Mouse (Mus musculus): ENCODE data around the gene Tmem191c. TPM values are rescaled to one million over a fixed set of nuclear protein-coding genes. Genes with fewer than 3 reads are reported as not detected.
A peak's percentile ranks its signal among the peaks of the same experiment; 100 is the strongest.

The Tmem191c gene
- polyA plus RNA-seq, 1 experiment from 2014 or later, result 17.7 TPM

- ATAC-seq (replicated peaks; ENCODE audit: low FRiP score), result no peak
- peaks cover 52% of the 10 kb centered on the region for H3K4me1 ChIP-seq
- H3K9me3 ChIP-seq (replicated peaks), result no peaks in the 10 kb centered on the region
- H3K36me3 ChIP-seq, result no peaks in the 10 kb centered on the region
- H3K4me2 ChIP-seq, result no peak overlapping the region
- H3K4me3 ChIP-seq (replicated peaks), result no peak overlapping the region
- no peaks in the 10 kb centered on the region for H3K27me3 ChIP-seq
- no peak overlapping the region for H3K9ac ChIP-seq
- WGBS, result 74% methylated on average over 4 of the region's 4 CpGs
- no peak overlapping the region for H3K27ac ChIP-seq
Observed at GRCm38 (mm10) chr16:17247727-17248126, 28.1 kb upstream of the Tmem191c start.

GRCm38 (mm10) chr16:17249135-17249534, 26.7 kb upstream of the Tmem191c start:
- peaks cover 54% of the 10 kb centered on the region for H3K4me1 ChIP-seq
- 35% methylated on average over 6 of the region's 6 CpGs for whole genome bisulfite sequencing
- no peak overlapping the region for H3K4me3 ChIP-seq (replicated peaks)
- H3K36me3 ChIP-seq, result no peaks in the 10 kb centered on the region
- H3K9me3 ChIP-seq (replicated peaks), result no peaks in the 10 kb centered on the region
- peak overlapping the region; percentile 35; the same call in 1 of the 2 replicates for H3K27ac ChIP-seq
- no peaks in the 10 kb centered on the region for H3K27me3 ChIP-seq
- no peak overlapping the region for H3K4me2 ChIP-seq
- no peak for ATAC-seq (replicated peaks; ENCODE audit: low FRiP score)
- no peak overlapping the region for H3K9ac ChIP-seq

DNA sequence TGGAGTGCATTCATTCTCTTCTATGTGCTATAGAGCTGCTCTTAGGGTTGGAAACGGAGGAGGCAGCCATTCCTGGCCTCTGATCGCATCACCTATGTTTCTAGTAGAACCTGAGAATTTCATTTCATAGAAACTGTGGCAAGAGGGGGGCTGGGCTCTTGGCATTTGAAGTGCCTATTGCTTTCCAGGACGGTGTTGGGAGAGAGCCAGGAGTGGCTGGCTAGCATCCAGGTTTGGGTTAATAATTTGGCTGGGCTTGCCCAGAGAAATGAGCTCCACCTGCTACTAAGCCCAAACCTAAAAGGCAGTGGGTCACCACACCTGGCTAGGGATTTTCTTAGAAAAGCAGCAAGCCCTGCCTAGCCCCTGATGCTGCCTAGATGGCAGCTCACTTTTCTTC, 24.3 kb upstream of the Tmem191c start:
- peaks cover 54% of the 10 kb centered on the region for H3K4me1 ChIP-seq
- H3K4me3 ChIP-seq (replicated peaks), result no peak overlapping the region
- no peak overlapping the region for H3K4me2 ChIP-seq
- peaks cover 8% of the 10 kb centered on the region; the same call in 1 of the 2 replicates for H3K36me3 ChIP-seq
- peak overlapping the region; percentile 71 for H3K27ac ChIP-seq
- H3K27me3 ChIP-seq, result no peaks in the 10 kb centered on the region
- WGBS, result 54% methylated on average over 3 of the region's 3 CpGs
- no peak overlapping the region for H3K9ac ChIP-seq
- H3K9me3 ChIP-seq (replicated peaks), result no peaks in the 10 kb centered on the region
- ATAC-seq (replicated peaks; ENCODE audit: low FRiP score), result peak; percentile 38; the same call in 1 of the 2 replicates

- peaks cover 12% of the 10 kb centered on the region for H3K36me3 ChIP-seq
- H3K9me3 ChIP-seq (replicated peaks), result no peaks in the 10 kb centered on the region
- no peak overlapping the region for H3K4me2 ChIP-seq
- WGBS, result 62% methylated on average over 3 of the region's 3 CpGs
- H3K4me1 ChIP-seq, result peaks cover 58% of the 10 kb centered on the region
- ATAC-seq (replicated peaks; ENCODE audit: low FRiP score), result peak; percentile 50; the same call in 1 of the 2 replicates
- no peaks in the 10 kb centered on the region for H3K27me3 ChIP-seq
- no peak overlapping the region for H3K9ac ChIP-seq
- H3K27ac ChIP-seq, result peak overlapping the region; percentile 45
- H3K4me3 ChIP-seq (replicated peaks), result no peak overlapping the region
Observed at GRCm38 (mm10) chr16:17252086-17252726, 23.7 kb upstream of the Tmem191c start.

- Histone ChIP-seq H3K27ac (0 out of 2 replicates have a peak overlapping the region, but pooled peaks have one; percentile 45), H3K9ac (no peak overlapping the region), H3K4me1 (peaks cover 55% of the 10 kb centered on the region), H3K9me3 (replicated peaks) (no peaks in the 10 kb centered on the region), H3K4me2 (no peak overlapping the region), H3K27me3 (no peaks in the 10 kb centered on the region), H3K4me3 (replicated peaks) (no peak overlapping the region), H3K36me3 (peaks cover 19% of the 10 kb centered on the region)
- 66% methylated on average over 7 of the region's 7 CpGs for WGBS
- no peak for ATAC-seq (replicated peaks; ENCODE audit: low FRiP score)
Observed at GRCm38 (mm10) chr16:17252841-17253240, 23.0 kb upstream of the Tmem191c start.

DNA sequence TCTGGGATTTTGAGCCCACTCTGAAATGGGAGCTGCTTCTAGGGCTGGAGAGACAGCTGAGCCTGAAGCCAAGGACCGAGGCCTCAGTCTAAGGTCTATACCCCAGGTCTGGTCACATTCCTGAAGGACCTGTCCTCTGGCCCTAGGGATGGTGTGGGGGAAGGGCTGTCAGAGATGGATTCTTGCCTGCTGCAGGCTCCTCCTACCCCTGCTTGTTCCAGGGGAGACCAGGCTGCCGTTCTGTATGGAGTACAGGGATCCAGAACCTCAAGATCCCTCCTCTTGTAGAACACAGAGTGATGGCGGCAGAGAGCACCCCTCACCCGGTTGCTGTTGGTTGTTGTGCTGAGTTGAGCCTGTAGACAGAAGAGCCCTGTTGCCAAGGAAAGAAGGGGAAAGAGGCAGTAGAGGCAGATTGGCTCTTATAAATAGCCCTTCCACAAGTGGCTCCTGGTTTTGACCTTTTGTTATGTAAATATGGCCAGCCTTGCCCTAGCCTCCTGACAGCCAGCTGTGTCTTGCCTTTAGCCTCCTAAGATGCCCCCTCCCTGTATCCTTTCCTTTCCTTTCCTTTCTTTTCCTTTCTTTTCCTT, 21.8 kb upstream of the Tmem191c start:
- WGBS, result 36% methylated on average over 4 of the region's 4 CpGs
- Histone ChIP-seq H3K4me1 (peaks cover 46% of the 10 kb centered on the region), H3K9ac (no peak overlapping the region), H3K27ac (no peak overlapping the region), H3K9me3 (replicated peaks) (no peaks in the 10 kb centered on the region), H3K4me2 (no peak overlapping the region), H3K27me3 (no peaks in the 10 kb centered on the region), H3K36me3 (peaks cover 31% of the 10 kb centered on the region), H3K4me3 (replicated peaks) (no peak overlapping the region)
- ATAC-seq (replicated peaks; ENCODE audit: low FRiP score), result no peak

DNA sequence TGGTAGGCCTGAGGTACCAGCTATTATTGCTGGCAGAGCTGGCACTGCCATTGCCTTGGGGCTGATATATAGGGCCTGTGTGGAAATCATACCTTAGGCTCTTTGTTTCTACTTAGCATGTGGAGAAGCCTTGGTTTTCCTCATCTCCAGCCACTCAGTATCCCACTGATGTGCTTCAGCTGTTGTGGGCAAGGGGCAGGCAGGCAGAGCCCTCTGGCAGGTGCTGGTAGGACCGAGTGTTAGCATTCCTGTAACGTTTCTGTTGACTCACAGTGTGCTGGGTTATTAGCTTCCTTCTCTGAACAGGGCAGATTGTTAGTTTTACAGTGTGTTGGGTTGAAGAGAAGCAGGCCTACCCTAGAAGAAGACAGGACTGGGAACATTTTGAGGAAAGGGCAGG, 20.6 kb upstream of the Tmem191c start:
- Histone ChIP-seq H3K27ac (no peak overlapping the region), H3K9me3 (replicated peaks) (no peaks in the 10 kb centered on the region), H3K27me3 (no peaks in the 10 kb centered on the region), H3K4me3 (replicated peaks) (no peak overlapping the region), H3K4me1 (peaks cover 36% of the 10 kb centered on the region), H3K36me3 (peaks cover 42% of the 10 kb centered on the region), H3K9ac (no peak overlapping the region), H3K4me2 (no peak overlapping the region)
- 72% methylated on average over 2 of the region's 2 CpGs for WGBS
- no peak for ATAC-seq (replicated peaks; ENCODE audit: low FRiP score)

DNA sequence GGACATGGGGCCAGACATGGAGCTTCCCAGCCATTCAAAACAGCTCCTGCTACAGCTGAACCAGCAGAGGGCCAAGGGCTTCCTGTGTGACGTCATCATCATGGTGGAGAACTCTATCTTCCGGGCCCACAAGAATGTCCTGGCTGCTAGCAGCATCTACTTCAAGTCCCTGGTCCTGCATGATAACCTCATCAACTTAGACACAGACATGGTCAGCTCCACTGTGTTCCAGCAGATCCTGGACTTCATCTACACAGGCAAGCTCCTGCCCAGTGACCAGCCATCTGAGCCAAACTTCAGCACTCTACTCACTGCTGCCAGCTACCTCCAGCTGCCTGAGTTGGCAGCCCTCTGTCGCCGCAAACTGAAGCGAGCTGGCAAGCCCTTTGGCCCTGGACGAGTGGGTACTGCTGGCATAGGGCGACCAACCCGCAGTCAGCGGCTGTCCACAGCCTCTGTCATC, 18.5 kb upstream of the Tmem191c start:
- H3K4me1 ChIP-seq, result peaks cover 23% of the 10 kb centered on the region
- 90% methylated on average over 9 of the region's 9 CpGs for WGBS
- no peak overlapping the region for H3K9ac ChIP-seq
- peaks cover 52% of the 10 kb centered on the region for H3K36me3 ChIP-seq
- no peak overlapping the region for H3K4me3 ChIP-seq (replicated peaks)
- ATAC-seq (replicated peaks; ENCODE audit: low FRiP score), result no peak
- H3K27ac ChIP-seq, result no peak overlapping the region
- H3K4me2 ChIP-seq, result no peak overlapping the region
- H3K9me3 ChIP-seq (replicated peaks), result no peaks in the 10 kb centered on the region
- H3K27me3 ChIP-seq, result no peaks in the 10 kb centered on the region

GRCm38 (mm10) chr16:17258917-17259316, 17.0 kb upstream of the Tmem191c start:
- Histone ChIP-seq H3K27me3 (no peaks in the 10 kb centered on the region), H3K4me2 (no peak overlapping the region), H3K4me3 (replicated peaks) (no peak overlapping the region), H3K9me3 (replicated peaks) (no peaks in the 10 kb centered on the region), H3K36me3 (peaks cover 52% of the 10 kb centered on the region), H3K9ac (no peak overlapping the region), H3K4me1 (peaks cover 9% of the 10 kb centered on the region), H3K27ac (no peak overlapping the region)
- no peak for ATAC-seq (replicated peaks; ENCODE audit: low FRiP score)
- 91% methylated on average over 12 of the region's 12 CpGs for WGBS

DNA sequence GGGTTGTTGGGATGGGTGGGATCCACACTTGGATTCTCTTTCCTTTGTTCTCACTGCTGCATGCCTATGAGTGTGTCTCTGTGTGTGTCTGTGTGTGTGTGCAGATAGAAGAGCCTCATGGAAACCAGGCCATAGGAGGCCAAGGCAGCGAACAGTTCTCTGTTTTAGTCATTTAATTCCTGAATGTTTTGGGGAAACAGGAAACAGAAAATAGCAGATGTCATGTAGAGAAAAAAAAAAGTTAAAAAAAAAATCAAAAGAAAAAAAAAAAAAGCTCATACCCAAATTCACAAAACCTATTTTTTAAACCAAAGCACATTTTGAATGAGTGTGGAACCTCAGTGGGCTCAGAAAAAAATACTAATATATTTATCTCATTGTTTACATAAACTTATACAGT, 14.5 kb upstream of the Tmem191c start:
- ATAC-seq (replicated peaks; ENCODE audit: low FRiP score), result no peak
- 76% methylated on average over 1 of the region's 1 CpGs for WGBS

GRCm38 (mm10) chr16:17266113-17266512, 9.8 kb upstream of the Tmem191c start:
- Histone ChIP-seq H3K4me1 (no peaks in the 10 kb centered on the region), H3K36me3 (peaks cover 2% of the 10 kb centered on the region; the same call in 1 of the 2 replicates), H3K9ac (no peak overlapping the region), H3K27me3 (no peaks in the 10 kb centered on the region), H3K4me3 (replicated peaks) (no peak overlapping the region), H3K9me3 (replicated peaks) (no peaks in the 10 kb centered on the region), H3K27ac (no peak overlapping the region), H3K4me2 (no peak overlapping the region)
- no peak for ATAC-seq (replicated peaks; ENCODE audit: low FRiP score)
- 81% methylated on average over 3 of the region's 3 CpGs for WGBS

More for the DNA sequence above, 14.5 kb upstream of the Tmem191c start:
- H3K4me3 ChIP-seq (replicated peaks), result no peak overlapping the region
- H3K27me3 ChIP-seq, result no peaks in the 10 kb centered on the region
- H3K36me3 ChIP-seq, result peaks cover 44% of the 10 kb centered on the region
- H3K4me1 ChIP-seq, result peaks cover 5% of the 10 kb centered on the region; the same call in 1 of the 2 replicates
- no peaks in the 10 kb centered on the region for H3K9me3 ChIP-seq (replicated peaks)
- H3K27ac ChIP-seq, result no peak overlapping the region
- no peak overlapping the region for H3K4me2 ChIP-seq
- H3K9ac ChIP-seq, result no peak overlapping the region

DNA sequence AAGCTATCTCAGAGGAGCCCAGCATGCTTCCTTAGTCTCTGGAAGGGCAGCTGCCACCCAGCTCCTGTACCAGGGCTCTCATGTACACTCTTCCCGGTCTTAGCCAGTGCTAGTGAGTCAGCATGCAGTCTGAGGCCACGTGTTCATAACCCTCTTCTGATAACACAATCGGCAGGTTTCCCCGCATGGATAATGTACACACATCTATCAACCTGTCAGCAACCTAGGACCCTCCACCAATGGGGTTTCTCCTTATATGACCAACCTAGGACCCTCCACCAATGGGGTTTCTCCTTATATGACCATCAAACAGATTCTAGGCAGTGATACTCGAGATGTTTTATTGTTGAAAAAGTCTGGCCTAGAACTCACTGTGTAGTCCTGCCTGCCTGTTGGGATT, 7.9 kb upstream of the Tmem191c start:
- H3K9me3 ChIP-seq (replicated peaks), result no peaks in the 10 kb centered on the region
- no peak overlapping the region for H3K4me3 ChIP-seq (replicated peaks)
- ATAC-seq (replicated peaks; ENCODE audit: low FRiP score), result 0 out of 2 replicates have a peak, but pooled peaks have one; percentile 33
- no peaks in the 10 kb centered on the region for H3K4me1 ChIP-seq
- 69% methylated on average over 5 of the region's 5 CpGs for WGBS
- no peak overlapping the region for H3K9ac ChIP-seq
- no peak overlapping the region for H3K27ac ChIP-seq
- no peaks in the 10 kb centered on the region for H3K36me3 ChIP-seq
- no peak overlapping the region for H3K4me2 ChIP-seq
- no peaks in the 10 kb centered on the region for H3K27me3 ChIP-seq
